Mouse (Mus musculus): ENCODE measurements around the gene Inpp4a. TPM values are rescaled to one million over a fixed set of nuclear protein-coding genes. Genes with fewer than 3 reads are reported as not detected.

Gene Inpp4a
- polyA plus RNA-seq, 1 experiment from 2014 or later, result 17.8 TPM

DNA sequence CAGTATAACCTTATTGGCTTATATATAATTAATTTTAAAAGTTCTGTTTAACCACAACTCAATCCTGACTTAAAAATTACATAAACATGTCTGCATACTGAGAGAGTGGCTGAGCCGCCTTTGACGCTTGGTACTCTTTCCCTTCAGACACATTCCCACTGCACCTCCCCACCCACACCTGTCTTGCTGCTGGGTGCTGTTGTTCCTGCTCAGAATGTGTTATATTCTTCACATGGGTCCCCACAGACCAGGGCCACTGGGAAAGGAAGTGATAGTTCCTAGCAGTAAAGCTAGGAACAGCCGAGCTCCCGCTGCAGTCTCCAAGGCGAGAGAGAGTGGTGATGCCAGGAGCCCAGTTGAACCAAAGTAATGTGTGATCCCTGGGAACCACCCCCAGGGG lies 78.4 kb downstream of the Inpp4a start:
- no peak overlapping the region for H3K9ac ChIP-seq (ENCODE audit: low read depth, low read length)
- no peak for ATAC-seq (ENCODE audit: low FRiP score, low TSS enrichment)
- H3K36me3 ChIP-seq (ENCODE audit: control insufficient read depth, insufficient read depth, low read length), result peaks cover 1% of the 10 kb centered on the region; the same call in 1 of the 2 replicates
- no peak overlapping the region for H3K4me2 ChIP-seq (replicated peaks; ENCODE audit: low read depth, low read length)
- H3K4me1 ChIP-seq (ENCODE audit: control insufficient read depth, insufficient read depth, low read length), result no peaks in the 10 kb centered on the region
- H3K27ac ChIP-seq (ENCODE audit: low read depth, low read length), result no peak overlapping the region
- no peaks in the 10 kb centered on the region for H3K27me3 ChIP-seq (ENCODE audit: control insufficient read depth, insufficient read depth, low read length)
- no peak overlapping the region for H3K4me3 ChIP-seq (ENCODE audit: low read length)
- no peaks in the 10 kb centered on the region for H3K9me3 ChIP-seq (ENCODE audit: control insufficient read depth, low read length)
- 90% methylated on average over 5 of the region's 5 CpGs for WGBS

GRCm38 (mm10) chr1:37379536-37379935 lies 79.9 kb downstream of the Inpp4a start:
- Histone ChIP-seq H3K9me3 (ENCODE audit: control insufficient read depth, low read length) (no peaks in the 10 kb centered on the region), H3K27me3 (ENCODE audit: control insufficient read depth, insufficient read depth, low read length) (no peaks in the 10 kb centered on the region), H3K36me3 (ENCODE audit: control insufficient read depth, insufficient read depth, low read length) (peaks cover 3% of the 10 kb centered on the region; the same call in 1 of the 2 replicates), H3K4me1 (ENCODE audit: control insufficient read depth, insufficient read depth, low read length) (no peaks in the 10 kb centered on the region), H3K27ac (ENCODE audit: low read depth, low read length) (no peak overlapping the region), H3K4me2 (replicated peaks; ENCODE audit: low read depth, low read length) (no peak overlapping the region), H3K4me3 (ENCODE audit: low read length) (no peak overlapping the region), H3K9ac (ENCODE audit: low read depth, low read length) (no peak overlapping the region)
- no peak for ATAC-seq (ENCODE audit: low FRiP score, low TSS enrichment)
- WGBS, result 59% methylated on average over 4 of the region's 4 CpGs

DNA sequence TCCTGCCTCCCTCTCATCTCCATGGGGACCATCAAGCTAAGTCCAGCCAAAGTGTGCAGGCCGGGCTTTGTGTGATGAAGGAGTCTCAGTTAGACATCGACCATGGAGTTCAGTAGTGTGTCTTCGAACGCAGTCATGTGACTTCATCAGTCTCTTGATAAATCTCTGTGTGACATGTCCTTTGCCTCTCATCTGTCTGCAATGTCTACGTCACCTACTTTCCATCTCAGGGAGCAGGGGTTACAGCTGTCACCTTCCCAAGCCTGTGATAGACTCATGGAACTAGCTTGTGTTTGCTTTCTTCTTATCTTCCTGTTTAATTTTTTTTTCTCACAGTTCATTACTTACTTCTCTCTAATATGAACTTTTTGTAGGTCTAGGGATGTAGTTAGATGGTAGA lies 81.2 kb downstream of the Inpp4a start:
- ATAC-seq (ENCODE audit: low FRiP score, low TSS enrichment), result no peak

DNA sequence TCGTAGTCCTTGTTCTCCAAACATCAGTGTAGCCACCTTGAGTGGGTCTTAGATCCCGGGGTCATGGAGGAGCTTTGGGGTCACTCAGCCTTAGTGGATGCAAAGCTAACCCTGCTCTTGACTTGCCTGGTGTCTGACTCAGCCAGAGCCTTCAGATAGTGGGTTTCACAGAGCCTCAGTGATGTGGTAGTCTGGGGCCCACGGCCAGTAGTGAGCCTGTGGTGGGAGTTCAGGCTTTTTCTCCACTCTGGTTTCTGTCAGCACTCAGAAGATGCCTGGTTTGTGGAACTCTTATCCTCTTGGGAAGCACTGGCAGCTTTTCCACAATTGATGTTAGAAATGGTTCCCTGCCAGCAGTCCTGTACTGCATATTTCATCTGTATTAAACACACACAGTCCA lies 84.6 kb downstream of the Inpp4a start:
- H3K9me3 ChIP-seq (ENCODE audit: control insufficient read depth, low read length), result no peaks in the 10 kb centered on the region
- H3K27me3 ChIP-seq (ENCODE audit: control insufficient read depth, insufficient read depth, low read length), result no peaks in the 10 kb centered on the region
- H3K4me1 ChIP-seq (ENCODE audit: control insufficient read depth, insufficient read depth, low read length), result no peaks in the 10 kb centered on the region
- H3K4me3 ChIP-seq (ENCODE audit: low read length), result no peak overlapping the region
- no peak overlapping the region for H3K9ac ChIP-seq (ENCODE audit: low read depth, low read length)
- 93% methylated on average over 3 of the region's 3 CpGs for WGBS
- peaks cover 3% of the 10 kb centered on the region; the same call in 1 of the 2 replicates for H3K36me3 ChIP-seq (ENCODE audit: control insufficient read depth, insufficient read depth, low read length)
- no peak overlapping the region for H3K4me2 ChIP-seq (replicated peaks; ENCODE audit: low read depth, low read length)
- no peak overlapping the region for H3K27ac ChIP-seq (ENCODE audit: low read depth, low read length)
- ATAC-seq (ENCODE audit: low FRiP score, low TSS enrichment), result no peak

More for the DNA sequence above, 81.2 kb downstream of the Inpp4a start:
- H3K4me3 ChIP-seq (ENCODE audit: low read length), result no peak overlapping the region
- H3K27me3 ChIP-seq (ENCODE audit: control insufficient read depth, insufficient read depth, low read length), result no peaks in the 10 kb centered on the region
- H3K27ac ChIP-seq (ENCODE audit: low read depth, low read length), result no peak overlapping the region
- no peak overlapping the region for H3K4me2 ChIP-seq (replicated peaks; ENCODE audit: low read depth, low read length)
- WGBS, result 92% methylated on average over 5 of the region's 5 CpGs
- H3K36me3 ChIP-seq (ENCODE audit: control insufficient read depth, insufficient read depth, low read length), result peaks cover 3% of the 10 kb centered on the region; the same call in 1 of the 2 replicates
- H3K9ac ChIP-seq (ENCODE audit: low read depth, low read length), result no peak overlapping the region
- H3K4me1 ChIP-seq (ENCODE audit: control insufficient read depth, insufficient read depth, low read length), result no peaks in the 10 kb centered on the region
- no peaks in the 10 kb centered on the region for H3K9me3 ChIP-seq (ENCODE audit: control insufficient read depth, low read length)

- H3K9me3 ChIP-seq (ENCODE audit: control insufficient read depth, low read length), result no peaks in the 10 kb centered on the region
- H3K9ac ChIP-seq (ENCODE audit: low read depth, low read length), result no peak overlapping the region
- no peak overlapping the region for H3K4me2 ChIP-seq (replicated peaks; ENCODE audit: low read depth, low read length)
- ATAC-seq (ENCODE audit: low FRiP score, low TSS enrichment), result no peak
- H3K4me3 ChIP-seq (ENCODE audit: low read length), result no peak overlapping the region
- H3K27ac ChIP-seq (ENCODE audit: low read depth, low read length), result no peak overlapping the region
- peaks cover 3% of the 10 kb centered on the region; the same call in 1 of the 2 replicates for H3K36me3 ChIP-seq (ENCODE audit: control insufficient read depth, insufficient read depth, low read length)
- no peaks in the 10 kb centered on the region for H3K4me1 ChIP-seq (ENCODE audit: control insufficient read depth, insufficient read depth, low read length)
- 87% methylated on average over 7 of the region's 7 CpGs for WGBS
- H3K27me3 ChIP-seq (ENCODE audit: control insufficient read depth, insufficient read depth, low read length), result no peaks in the 10 kb centered on the region
These were observed 86.8 kb downstream of the Inpp4a start for GRCm38 (mm10) chr1:37386448-37386971.

- H3K27me3 ChIP-seq (ENCODE audit: control insufficient read depth, insufficient read depth, low read length), result no peaks in the 10 kb centered on the region
- 85% methylated on average over 5 of the region's 5 CpGs for WGBS
- no peaks in the 10 kb centered on the region for H3K4me1 ChIP-seq (ENCODE audit: control insufficient read depth, insufficient read depth, low read length)
- H3K9ac ChIP-seq (ENCODE audit: low read depth, low read length), result no peak overlapping the region
- peaks cover 2% of the 10 kb centered on the region; the same call in 1 of the 2 replicates for H3K36me3 ChIP-seq (ENCODE audit: control insufficient read depth, insufficient read depth, low read length)
- no peak overlapping the region for H3K4me2 ChIP-seq (replicated peaks; ENCODE audit: low read depth, low read length)
- no peaks in the 10 kb centered on the region for H3K9me3 ChIP-seq (ENCODE audit: control insufficient read depth, low read length)
- no peak overlapping the region for H3K27ac ChIP-seq (ENCODE audit: low read depth, low read length)
- no peak overlapping the region for H3K4me3 ChIP-seq (ENCODE audit: low read length)
- no peak for ATAC-seq (ENCODE audit: low FRiP score, low TSS enrichment)
These were observed 93.5 kb downstream of the Inpp4a start for GRCm38 (mm10) chr1:37393174-37393573.

DNA sequence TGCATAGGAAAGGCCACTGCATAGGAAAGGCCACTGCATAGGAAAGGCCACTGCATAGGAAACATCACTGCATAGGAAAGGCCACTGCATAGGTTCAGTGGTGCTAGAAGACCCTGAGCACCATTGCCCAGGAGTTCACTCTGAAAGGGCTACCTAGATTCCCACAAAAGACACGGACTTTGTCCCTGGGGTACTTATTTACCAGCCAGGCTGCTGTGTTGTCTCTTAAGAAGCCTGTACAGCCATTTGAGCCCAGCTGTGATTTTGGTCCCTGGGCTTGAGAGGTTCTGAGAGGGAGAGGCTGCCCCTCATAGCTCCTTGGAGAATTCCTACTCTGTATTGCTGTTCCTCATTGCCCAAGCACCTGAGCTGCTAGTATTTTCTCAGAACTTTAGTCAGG lies 96.8 kb downstream of the Inpp4a start:
- peaks cover 8% of the 10 kb centered on the region; the same call in 1 of the 2 replicates for H3K4me1 ChIP-seq (ENCODE audit: control insufficient read depth, insufficient read depth, low read length)
- no peak overlapping the region for H3K27ac ChIP-seq (ENCODE audit: low read depth, low read length)
- H3K9ac ChIP-seq (ENCODE audit: low read depth, low read length), result no peak overlapping the region
- 55% methylated on average over 1 of the region's 1 CpGs for WGBS
- H3K4me2 ChIP-seq (replicated peaks; ENCODE audit: low read depth, low read length), result no peak overlapping the region
- no peak for ATAC-seq (ENCODE audit: low FRiP score, low TSS enrichment)
- no peaks in the 10 kb centered on the region for H3K9me3 ChIP-seq (ENCODE audit: control insufficient read depth, low read length)
- no peaks in the 10 kb centered on the region for H3K27me3 ChIP-seq (ENCODE audit: control insufficient read depth, insufficient read depth, low read length)
- peaks cover 2% of the 10 kb centered on the region; the same call in 1 of the 2 replicates for H3K36me3 ChIP-seq (ENCODE audit: control insufficient read depth, insufficient read depth, low read length)
- H3K4me3 ChIP-seq (ENCODE audit: low read length), result no peak overlapping the region

- Histone ChIP-seq H3K4me3 (ENCODE audit: low read length) (no peak overlapping the region), H3K9me3 (ENCODE audit: control insufficient read depth, low read length) (no peaks in the 10 kb centered on the region), H3K4me1 (ENCODE audit: control insufficient read depth, insufficient read depth, low read length) (peaks cover 8% of the 10 kb centered on the region; the same call in 1 of the 2 replicates), H3K27me3 (ENCODE audit: control insufficient read depth, insufficient read depth, low read length) (no peaks in the 10 kb centered on the region), H3K9ac (ENCODE audit: low read depth, low read length) (no peak overlapping the region), H3K27ac (ENCODE audit: low read depth, low read length) (no peak overlapping the region), H3K36me3 (ENCODE audit: control insufficient read depth, insufficient read depth, low read length) (peaks cover 2% of the 10 kb centered on the region; the same call in 1 of the 2 replicates), H3K4me2 (replicated peaks; ENCODE audit: low read depth, low read length) (no peak overlapping the region)
- ATAC-seq (ENCODE audit: low FRiP score, low TSS enrichment), result peak; percentile 68
- WGBS, result 19% methylated on average over 3 of the region's 3 CpGs
These were observed 99.3 kb downstream of the Inpp4a start for GRCm38 (mm10) chr1:37398961-37399360.

GRCm38 (mm10) chr1:37399734-37400133 lies 100.1 kb downstream of the Inpp4a start:
- peak; percentile 56; the same call in 1 of the 2 replicates for ATAC-seq (ENCODE audit: low FRiP score, low TSS enrichment)
- H3K27me3 ChIP-seq (ENCODE audit: control insufficient read depth, insufficient read depth, low read length), result no peaks in the 10 kb centered on the region
- no peak overlapping the region for H3K4me2 ChIP-seq (replicated peaks; ENCODE audit: low read depth, low read length)
- no peaks in the 10 kb centered on the region for H3K9me3 ChIP-seq (ENCODE audit: control insufficient read depth, low read length)
- no peak overlapping the region for H3K27ac ChIP-seq (ENCODE audit: low read depth, low read length)
- no peak overlapping the region for H3K9ac ChIP-seq (ENCODE audit: low read depth, low read length)
- peaks cover 2% of the 10 kb centered on the region; the same call in 1 of the 2 replicates for H3K36me3 ChIP-seq (ENCODE audit: control insufficient read depth, insufficient read depth, low read length)
- peaks cover 8% of the 10 kb centered on the region; the same call in 1 of the 2 replicates for H3K4me1 ChIP-seq (ENCODE audit: control insufficient read depth, insufficient read depth, low read length)
- H3K4me3 ChIP-seq (ENCODE audit: low read length), result no peak overlapping the region
- 44% methylated on average over 8 of the region's 8 CpGs for WGBS
